Mouse (Mus musculus) layer of hippocampus, adult 9-10 months (tissue): ENCODE results near the gene Ctxn1.

ENCODE experiments used
- DNase-seq: peaks from one replicate; pipeline ENCODE4 v3.0.0; 2022; ENCODE audit warnings: low spot score

Ctxn1 gene

DNA sequence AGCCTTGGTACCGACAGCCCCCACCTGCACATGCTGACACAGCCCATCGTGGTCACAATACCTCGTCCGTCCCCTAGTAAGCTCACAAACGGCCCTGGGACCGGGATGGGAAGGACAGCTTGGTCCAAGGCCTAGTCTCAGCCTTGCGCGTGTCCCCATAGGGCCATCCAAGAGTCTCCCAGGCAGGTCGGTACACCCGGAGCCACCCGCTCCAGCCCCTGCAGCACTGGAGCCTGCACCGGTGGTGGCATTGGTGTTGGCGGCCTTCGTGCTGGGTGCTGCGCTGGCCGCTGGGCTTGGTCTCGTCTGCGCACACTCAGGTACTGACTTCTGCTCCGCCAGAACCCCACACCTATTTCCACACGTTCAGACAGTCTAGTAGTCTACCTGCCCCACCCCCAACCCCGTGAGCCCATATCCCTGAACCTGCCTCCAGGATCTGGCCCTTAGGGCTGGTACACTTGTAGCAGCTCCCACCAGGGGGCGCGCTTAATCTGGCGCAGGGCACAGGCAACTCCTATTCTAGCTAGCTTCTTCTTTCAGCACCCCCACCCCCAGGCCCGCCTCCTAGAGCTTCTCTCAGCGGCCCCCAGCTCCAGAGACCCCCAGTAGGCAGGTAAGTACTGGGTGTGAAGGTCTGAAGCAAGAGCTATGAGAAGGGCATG lies 8.6 kb downstream of the Ctxn1 start:
- peak; percentile 69 for DNase-seq

GRCm38 (mm10) chr8:4249213-4249612 lies 9.9 kb downstream of the Ctxn1 start:
- DNase-seq = no peak

DNA sequence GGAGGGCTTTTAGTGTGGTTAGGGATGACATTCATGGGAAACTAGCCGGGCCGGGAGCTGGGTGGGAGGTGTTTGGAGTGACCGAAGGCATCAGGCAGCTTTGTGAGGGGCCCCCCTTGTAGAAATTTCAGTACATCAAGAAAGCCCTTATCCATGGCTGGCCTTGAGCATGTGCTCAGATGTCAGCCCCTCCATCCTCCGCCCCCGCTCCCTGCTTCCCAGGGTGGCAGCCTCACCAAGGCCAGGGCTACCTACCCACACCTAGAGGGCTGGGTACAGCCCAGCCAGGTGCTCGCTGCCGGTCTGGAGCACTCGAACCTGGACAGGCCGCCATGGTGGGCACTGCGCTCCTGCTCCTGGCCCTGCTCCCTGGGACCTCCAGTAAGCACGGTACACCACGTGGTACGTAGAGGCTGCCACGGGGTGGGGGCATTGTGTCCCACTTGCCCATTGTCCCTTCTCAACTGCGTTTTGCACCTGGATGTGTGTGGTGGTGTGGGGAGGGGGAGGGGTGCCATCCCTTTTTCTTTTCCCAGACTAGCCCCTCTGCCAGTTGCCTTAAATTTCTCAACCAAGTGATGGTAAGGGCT lies 11.0 kb downstream of the Ctxn1 start, which contains the start of gene Tgfbr3l:
Tgfbr3l (plus strand) TSS at position 264 of the 590 bp plus-strand sequence.
- no peak for DNase-seq

DNA sequence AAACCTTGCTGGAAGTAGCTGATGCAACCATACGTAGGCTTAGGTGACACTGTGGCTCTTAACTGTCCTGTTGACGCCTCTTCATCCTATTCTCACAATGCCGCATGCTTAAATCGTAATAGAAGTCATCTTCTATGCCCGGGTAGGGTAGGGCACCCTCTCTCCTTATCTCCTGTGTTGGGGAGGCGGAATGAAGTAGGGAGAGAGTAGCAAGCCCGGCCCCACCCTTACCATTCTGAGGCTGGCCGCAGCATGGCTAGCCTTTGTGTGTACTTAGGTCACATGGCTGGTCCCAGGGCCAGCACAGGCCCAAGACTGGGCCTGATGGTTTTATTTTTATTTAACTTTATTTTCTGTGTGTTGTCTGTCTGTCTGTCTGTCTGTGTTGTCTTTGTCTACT lies 11.8 kb downstream of the Ctxn1 start:
- no peak for DNase-seq

DNA sequence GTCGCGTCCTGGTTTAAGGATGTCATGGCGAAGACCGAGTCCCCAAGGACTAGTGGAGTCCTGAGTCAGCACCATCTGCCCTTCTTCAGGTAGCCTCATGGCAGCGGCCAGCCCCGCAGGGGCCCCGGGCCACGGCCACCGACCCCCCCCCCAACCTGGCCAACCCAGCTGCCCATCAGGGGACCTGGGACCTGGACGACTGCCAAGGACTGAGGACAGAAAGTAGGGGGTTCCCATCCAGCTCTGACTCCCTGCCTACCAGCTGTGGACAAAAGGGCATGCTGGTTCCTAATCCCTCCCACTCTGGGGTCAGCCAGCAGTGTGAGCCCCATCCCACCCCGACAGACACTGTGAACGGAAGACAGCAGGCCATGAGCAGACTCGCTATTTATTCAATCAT lies 13.3 kb downstream of the Ctxn1 start:
- DNase-seq = no peak

DNA sequence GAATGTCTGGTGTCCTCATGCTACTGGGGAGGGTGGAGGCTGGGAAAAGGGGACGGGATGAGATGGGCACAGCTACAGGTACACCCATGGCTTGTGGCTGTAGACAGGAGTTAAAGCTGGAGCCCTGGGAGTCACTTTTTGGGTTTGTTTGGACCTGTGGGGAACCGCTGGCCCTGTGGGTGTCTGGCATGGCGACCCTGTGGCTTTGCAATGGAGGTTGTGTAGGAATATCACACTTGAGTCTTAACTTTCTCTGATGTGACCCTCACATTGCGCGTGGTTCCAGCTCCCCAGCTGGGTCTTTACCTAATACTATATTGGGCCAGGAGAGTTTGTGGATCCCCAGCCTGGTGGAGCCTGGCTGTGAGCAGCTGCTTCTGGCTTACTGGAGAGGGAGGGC lies 14.0 kb downstream of the Ctxn1 start:
- DNase-seq = no peak

DNA sequence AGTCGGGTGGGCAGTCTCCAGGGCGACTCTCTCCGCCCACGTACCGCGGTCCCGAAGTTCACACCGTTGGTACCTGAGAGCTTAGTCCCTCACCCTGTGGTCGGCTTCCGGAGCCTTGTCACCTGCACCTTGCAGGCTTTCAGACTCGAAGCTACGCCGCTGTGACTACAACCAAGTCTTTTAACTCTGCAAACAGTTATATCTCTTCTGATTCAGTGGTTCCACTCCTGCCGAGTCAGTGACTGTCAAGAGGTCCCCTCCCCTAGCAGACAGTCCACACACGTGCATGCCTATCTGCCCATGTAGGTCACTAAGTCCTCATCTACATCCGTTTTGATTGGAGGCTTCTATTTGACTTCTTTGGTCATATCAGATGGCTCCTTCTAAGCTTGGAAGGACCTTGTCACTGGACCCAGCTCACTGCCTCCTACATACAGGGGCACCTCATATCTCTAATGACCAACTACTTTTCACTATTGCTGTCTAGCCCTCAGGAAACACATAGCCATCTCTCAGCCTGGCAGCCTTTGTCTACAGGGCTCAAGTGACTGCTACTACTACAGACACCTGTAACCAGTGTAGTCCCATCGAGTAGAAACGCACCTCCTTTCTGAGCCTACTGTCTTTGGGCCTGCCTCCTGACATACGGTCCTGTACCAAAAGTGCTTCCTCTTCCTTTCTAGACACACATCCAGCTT lies 19.7 kb downstream of the Ctxn1 start:
- no peak for DNase-seq

DNA sequence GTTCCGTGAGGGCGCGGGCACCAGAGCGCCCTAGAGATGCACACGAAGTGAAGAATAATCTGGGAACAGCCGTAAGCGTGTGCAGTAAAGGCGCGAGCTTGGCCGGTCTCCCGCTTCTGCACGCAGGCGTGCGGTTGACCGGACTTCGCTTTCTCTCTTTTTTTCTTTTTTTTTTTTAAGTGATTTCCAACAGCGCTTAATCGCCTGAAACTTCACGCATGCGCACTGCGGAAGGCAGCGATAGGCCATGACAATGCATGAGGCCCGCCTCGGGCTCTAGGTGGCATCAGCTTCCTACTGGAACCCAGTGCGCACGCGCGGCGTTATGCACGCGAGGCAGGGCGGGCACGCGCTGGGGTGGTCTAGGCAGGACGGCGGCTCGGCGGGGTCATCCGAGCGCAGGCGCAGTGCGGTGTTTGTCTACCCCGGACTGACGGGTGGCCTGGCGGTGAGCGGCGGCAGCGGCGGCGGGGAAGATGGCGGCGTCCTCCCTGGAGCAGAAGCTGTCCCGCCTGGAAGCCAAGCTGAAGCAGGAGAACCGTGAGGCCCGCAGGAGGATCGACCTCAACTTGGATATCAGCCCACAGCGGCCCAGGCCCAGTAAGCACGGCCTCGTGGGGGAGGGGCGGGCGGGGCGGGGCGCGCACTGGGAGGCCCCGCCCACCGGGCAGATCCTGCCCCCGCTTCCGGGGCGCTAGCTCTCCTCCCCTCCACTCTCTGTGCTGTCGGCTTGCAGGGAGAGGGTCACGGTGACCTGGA lies 20.5 kb downstream of the Ctxn1 start, which contains the start of the genes Map2k7 and Gm49320:
Map2k7 (plus strand) TSS at position 307 of the 759 bp plus-strand sequence.
Gm49320 (plus strand) TSS at position 432 of the 759 bp plus-strand sequence.
- DNase-seq = peak; percentile 99

DNA sequence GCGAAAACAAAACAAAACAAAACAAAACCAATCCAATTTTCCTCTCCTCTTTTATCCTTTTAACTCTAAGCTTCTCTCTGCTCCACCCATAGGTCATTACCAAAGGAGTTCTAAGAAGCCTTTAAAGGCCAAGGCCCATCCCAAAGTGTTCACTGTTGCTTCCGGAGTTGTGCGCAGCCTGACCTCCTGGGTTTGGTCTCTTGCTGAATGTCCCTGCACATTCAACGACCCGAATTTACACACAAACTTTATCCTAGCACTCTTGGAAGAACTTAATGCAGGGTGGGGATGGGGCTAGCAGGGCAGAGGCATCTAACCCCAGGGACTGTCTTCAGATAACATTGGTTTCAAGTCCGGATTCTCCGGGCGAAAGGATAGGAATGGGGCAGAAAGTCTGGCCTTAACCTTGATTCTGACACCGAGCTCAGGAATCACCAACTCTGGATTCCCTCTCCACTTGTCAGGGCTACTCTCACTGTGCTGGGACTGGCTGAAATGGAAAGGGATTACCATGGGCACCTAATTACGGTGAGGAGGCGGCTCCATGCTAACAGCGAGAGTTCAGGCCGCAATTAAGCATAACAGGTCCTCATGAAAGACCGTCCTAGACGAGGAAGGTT lies 21.1 kb downstream of the Ctxn1 start:
- DNase-seq = no peak

DNA sequence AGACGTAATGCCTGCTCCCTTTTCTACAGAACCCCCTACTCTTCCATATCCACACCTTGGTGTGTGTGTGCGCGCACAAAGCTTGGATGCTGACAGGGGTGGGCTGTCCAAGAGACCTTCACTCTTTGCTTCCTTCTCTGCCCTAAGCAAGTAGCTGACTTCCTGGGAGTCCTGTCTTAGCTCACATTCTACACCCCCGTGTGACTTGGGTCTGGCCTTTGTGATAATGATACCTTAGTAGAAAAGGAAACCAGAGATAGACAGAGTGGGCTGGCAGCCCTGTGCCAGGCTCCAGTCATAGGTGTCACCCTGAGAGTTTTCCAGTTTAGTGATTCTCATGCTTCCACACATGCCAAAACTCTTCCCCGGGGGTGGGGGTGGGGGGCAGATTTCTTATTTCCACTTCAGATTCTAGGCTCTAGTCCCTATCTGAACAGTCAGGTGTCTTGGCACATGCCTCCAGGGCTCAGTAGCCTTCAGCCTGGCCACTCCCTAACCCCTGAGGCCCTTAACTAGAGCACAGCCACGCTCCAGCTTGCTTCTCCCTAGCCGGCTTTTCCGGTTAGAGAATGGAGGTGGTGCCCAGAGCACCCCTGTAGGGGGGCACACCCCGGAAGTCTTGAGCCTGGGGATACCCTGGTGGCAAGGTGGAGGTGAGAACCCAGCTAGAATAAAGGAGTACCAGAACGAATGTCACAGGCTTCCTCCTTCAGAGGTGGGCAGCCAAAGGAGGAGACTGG lies 28.3 kb downstream of the Ctxn1 start:
- DNase-seq = no peak

DNA sequence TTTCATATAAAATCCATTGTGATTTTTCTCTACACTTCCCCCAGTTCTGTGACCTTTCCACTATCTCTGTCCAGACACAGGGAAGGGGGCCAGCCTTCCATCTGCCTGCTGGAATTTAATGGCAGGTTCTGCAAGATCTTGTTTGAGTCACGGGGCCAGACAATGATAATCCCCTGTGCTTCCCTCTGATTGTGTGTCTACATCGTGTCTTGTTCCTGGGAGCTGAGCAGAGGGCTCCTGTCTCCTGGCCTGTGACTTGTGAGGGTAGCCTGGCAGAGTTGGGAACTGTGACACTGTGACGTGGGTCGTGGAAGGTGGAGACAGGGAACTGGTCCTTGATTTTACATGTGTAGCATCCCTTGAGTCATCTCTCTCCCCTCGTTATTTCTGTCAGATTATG lies 29.3 kb downstream of the Ctxn1 start:
- DNase-seq = no peak

GRCm38 (mm10) chr8:4227919-4228318 lies 31.2 kb downstream of the Ctxn1 start:
- no peak for DNase-seq

DNA sequence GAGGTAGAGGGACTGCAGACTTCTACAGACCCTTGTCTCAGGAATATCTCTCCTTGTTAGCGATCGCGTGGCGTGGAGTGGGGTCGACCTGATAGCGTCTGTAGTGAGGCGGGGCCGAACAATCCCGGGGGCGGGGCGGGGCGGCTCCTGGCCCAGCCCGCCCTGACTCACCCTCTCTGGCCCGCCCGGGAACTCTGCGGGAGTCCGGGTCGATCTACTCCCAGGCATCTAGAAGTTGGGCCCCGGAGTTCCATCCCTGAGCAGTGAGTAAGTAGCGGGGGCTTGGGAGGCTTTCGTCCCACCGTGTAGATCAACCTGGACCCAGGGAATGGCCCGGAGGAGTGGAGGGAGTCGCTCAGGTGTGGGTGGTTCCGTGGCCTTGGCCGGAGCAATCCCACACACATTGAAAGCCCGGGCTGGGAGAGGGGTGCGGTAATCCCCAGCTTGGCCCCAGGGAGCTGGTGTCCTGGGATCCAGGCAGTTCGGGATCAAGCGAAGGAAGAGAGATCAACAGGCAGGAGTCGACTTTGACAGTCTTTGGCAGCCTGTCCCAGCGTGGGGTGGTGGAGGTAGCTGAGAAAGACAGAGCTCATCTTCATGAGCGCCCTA lies 32.2 kb downstream of the Ctxn1 start, which contains the start of gene Lrrc8e:
Lrrc8e (plus strand) TSS at position 89 of the 609 bp plus-strand sequence.
- no peak for DNase-seq

DNA sequence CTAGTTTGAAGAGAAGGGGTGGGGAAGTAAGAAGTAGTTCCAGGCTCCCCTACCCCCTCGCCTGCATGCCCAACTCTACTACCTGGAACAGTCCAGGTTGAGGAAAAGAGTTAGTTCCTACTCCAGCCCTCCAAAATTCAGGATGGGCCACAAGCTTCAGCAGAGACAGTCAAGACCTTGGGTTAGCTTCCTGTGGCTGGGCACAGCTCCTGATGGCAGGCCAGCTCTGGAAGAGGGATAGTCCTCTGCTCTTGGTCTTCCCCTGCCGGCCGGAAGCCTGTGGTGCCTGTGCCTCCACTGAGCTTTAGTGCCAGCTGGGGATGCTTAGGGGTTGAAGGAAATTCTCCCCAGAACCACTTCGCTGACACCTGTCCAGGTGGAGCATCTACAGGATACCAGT lies 32.8 kb downstream of the Ctxn1 start:
- no peak for DNase-seq

GRCm38 (mm10) chr8:4222059-4222458 lies 37.0 kb downstream of the Ctxn1 start:
- DNase-seq = no peak

DNA sequence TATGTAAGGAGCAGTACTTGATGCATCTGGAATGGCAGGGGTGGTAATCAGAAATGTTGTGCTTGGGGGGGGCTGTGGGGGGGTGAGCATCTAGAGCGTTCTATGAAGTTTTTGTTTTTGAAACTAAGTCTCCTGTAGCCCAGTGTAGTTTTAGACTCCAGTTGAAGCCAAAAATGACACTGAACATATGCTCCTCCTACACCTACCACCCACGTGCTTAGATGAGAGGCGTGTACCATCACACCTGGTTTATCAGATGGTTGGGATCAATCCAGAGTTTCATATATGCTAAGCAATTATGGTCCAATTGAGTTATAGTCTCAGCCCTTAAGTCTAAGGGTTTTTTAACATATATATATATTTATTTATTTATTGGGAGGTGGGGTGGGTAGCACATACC lies 39.5 kb downstream of the Ctxn1 start:
- no peak for DNase-seq

GRCm38 (mm10) chr8:4216791-4217621 lies 42.1 kb downstream of the Ctxn1 start, which contains the start of gene Prr36:
Gene Prr36, minus strand, starts transcription at chr8:4217459.
- no peak for DNase-seq

DNA sequence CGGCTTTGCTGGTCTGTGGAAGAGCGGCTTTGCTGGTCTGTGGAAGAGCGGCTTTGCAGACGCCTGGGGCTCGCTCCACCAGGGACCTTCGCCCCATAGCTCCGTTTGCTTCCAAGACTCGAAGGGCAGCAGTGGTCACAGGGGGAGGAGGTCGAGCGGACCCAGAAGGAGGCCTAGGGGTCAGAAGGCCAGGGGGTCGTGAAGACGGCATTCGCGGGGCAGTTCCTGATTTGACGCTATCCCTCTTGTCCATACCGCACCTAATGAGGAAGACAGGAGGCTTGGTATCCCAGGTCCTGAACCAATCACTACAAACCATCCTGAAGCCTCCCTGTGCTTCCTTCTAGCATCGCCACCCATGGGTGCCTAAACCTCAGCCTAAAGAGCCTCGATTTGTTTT lies 42.8 kb downstream of the Ctxn1 start:
- DNase-seq = no peak
